Mouse (Mus musculus): ENCODE measurements around the gene Nnmt. TPM values are rescaled to one million over a fixed set of nuclear protein-coding genes. Genes with fewer than 3 reads are reported as not detected.

Nnmt gene
- polyA plus RNA-seq, 1 experiment from 2014 or later: 2.8 TPM

DNA sequence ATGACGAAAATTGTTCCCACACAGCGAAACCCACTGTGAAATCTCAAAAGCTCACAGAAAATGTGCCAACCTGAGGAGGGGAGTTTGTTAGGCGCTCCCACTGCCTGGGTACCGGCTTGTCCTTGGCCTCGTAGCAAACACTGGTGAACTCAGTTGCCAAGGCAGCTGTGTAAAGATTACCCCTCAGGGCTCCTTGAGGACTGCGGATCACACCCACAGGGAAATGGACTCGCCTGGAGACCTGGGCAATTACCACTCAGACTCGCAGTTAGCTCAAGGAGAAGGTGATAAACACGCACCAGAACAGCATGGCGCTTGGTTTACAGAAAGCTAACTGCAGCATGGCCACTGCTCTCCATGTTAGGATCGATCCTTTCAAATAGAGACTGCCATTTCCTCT is 8.0 kb downstream of the Nnmt start:
- no peaks in the 10 kb centered on the region for H3K4me1 ChIP-seq (ENCODE audit: control insufficient read depth, insufficient read depth, low read length)
- WGBS: 48% methylated on average over 11 of the region's 11 CpGs
- no peaks in the 10 kb centered on the region for H3K36me3 ChIP-seq (ENCODE audit: control insufficient read depth, insufficient read depth, low read length)
- H3K27ac ChIP-seq (ENCODE audit: low read length): no peak overlapping the region
- H3K9me3 ChIP-seq (replicated peaks; ENCODE audit: control insufficient read depth, low read length): no peaks in the 10 kb centered on the region
- no peak for ATAC-seq (ENCODE audit: insufficient read depth, low FRiP score)
- H3K27me3 ChIP-seq (ENCODE audit: control insufficient read depth, insufficient read depth, low read length): no peaks in the 10 kb centered on the region
- no peak overlapping the region for H3K4me3 ChIP-seq (replicated peaks; ENCODE audit: low read length)
- no peak overlapping the region for H3K9ac ChIP-seq (ENCODE audit: low read length)
- no peak overlapping the region; the same call in 1 of the 2 replicates for H3K4me2 ChIP-seq (ENCODE audit: low read depth, low read length)

DNA sequence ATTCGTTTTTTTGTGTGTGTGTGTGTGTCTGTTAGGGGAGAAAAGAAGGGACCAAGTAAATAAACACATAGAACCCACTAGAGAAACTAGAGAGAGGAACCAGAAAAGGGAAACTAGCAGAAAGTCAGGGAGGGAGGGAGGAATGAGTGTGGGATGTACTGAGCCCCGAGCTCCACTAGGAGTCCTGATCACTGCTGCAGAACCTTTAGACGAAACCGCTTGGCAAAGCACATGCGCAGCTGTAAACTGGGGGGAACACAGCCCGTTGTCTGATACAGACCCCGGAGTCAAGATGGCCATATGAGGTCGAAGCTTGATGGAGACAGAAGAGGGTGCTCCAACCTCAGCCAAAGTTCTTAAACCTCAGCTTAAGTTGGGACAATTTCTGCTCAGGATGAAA is 11.0 kb downstream of the Nnmt start:
- H3K36me3 ChIP-seq (ENCODE audit: control insufficient read depth, insufficient read depth, low read length): no peaks in the 10 kb centered on the region
- H3K27me3 ChIP-seq (ENCODE audit: control insufficient read depth, insufficient read depth, low read length): no peaks in the 10 kb centered on the region
- WGBS: 63% methylated on average over 8 of the region's 8 CpGs
- no peak overlapping the region for H3K9ac ChIP-seq (ENCODE audit: low read length)
- no peaks in the 10 kb centered on the region for H3K9me3 ChIP-seq (replicated peaks; ENCODE audit: control insufficient read depth, low read length)
- no peak overlapping the region for H3K4me3 ChIP-seq (replicated peaks; ENCODE audit: low read length)
- no peaks in the 10 kb centered on the region for H3K4me1 ChIP-seq (ENCODE audit: control insufficient read depth, insufficient read depth, low read length)
- no peak overlapping the region for H3K4me2 ChIP-seq (ENCODE audit: low read depth, low read length)
- no peak overlapping the region for H3K27ac ChIP-seq (ENCODE audit: low read length)
- no peak for ATAC-seq (ENCODE audit: insufficient read depth, low FRiP score)

DNA sequence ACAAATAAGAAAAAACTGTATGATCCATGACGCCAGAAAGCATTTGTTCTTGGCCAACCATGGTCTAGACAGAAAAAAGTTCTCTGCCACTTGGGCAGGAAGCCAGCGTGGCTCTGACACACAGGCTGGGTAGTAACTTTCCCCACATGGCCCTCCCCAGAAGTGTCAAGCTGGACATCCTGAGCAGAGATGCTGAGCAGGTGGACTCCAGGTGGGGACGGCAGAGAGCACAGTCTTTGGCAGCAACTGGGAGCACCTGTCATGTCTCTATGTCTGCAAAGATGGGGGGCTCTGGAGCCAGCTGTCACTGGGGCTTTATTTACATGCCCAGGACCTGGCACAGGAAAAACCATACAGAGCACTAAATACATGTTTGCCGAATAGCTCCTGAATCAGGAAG is 14.3 kb downstream of the Nnmt start:
- Histone ChIP-seq H3K4me1 (ENCODE audit: control insufficient read depth, insufficient read depth, low read length) (no peaks in the 10 kb centered on the region), H3K4me2 (ENCODE audit: low read depth, low read length) (no peak overlapping the region), H3K9me3 (replicated peaks; ENCODE audit: control insufficient read depth, low read length) (no peaks in the 10 kb centered on the region), H3K9ac (ENCODE audit: low read length) (no peak overlapping the region), H3K27ac (ENCODE audit: low read length) (no peak overlapping the region), H3K27me3 (ENCODE audit: control insufficient read depth, insufficient read depth, low read length) (no peaks in the 10 kb centered on the region), H3K4me3 (replicated peaks; ENCODE audit: low read length) (no peak overlapping the region), H3K36me3 (ENCODE audit: control insufficient read depth, insufficient read depth, low read length) (no peaks in the 10 kb centered on the region)
- ATAC-seq (ENCODE audit: insufficient read depth, low FRiP score): no peak
- WGBS: 71% methylated on average over 4 of the region's 4 CpGs

DNA sequence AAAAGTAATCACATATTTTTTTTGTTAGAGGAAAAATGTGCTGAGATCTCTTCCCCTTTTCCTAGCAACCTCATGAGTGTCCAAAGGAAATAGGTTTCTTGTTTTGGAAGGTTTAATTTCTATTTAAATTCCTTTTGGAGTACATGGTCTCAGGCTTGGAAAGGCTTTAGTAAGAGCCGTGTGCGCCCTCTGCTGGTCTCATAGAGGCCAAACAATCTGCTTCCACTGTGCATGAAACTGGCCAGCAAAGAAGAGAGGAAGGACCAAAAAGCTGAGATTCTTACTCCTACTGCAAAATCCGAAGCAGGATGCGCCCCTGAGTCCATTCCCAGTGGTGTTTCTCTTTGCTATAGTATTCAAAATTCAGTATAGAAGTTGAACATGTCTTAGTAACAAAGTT is 18.6 kb downstream of the Nnmt start:
- ATAC-seq (ENCODE audit: insufficient read depth, low FRiP score): no peak
- H3K27me3 ChIP-seq (ENCODE audit: control insufficient read depth, insufficient read depth, low read length): no peaks in the 10 kb centered on the region
- H3K9me3 ChIP-seq (replicated peaks; ENCODE audit: control insufficient read depth, low read length): no peaks in the 10 kb centered on the region
- H3K36me3 ChIP-seq (ENCODE audit: control insufficient read depth, insufficient read depth, low read length): no peaks in the 10 kb centered on the region
- no peak overlapping the region for H3K9ac ChIP-seq (ENCODE audit: low read length)
- no peaks in the 10 kb centered on the region for H3K4me1 ChIP-seq (ENCODE audit: control insufficient read depth, insufficient read depth, low read length)
- WGBS: 6% methylated on average over 4 of the region's 4 CpGs
- no peak overlapping the region for H3K4me2 ChIP-seq (ENCODE audit: low read depth, low read length)
- no peak overlapping the region for H3K4me3 ChIP-seq (replicated peaks; ENCODE audit: low read length)
- H3K27ac ChIP-seq (ENCODE audit: low read length): no peak overlapping the region

DNA sequence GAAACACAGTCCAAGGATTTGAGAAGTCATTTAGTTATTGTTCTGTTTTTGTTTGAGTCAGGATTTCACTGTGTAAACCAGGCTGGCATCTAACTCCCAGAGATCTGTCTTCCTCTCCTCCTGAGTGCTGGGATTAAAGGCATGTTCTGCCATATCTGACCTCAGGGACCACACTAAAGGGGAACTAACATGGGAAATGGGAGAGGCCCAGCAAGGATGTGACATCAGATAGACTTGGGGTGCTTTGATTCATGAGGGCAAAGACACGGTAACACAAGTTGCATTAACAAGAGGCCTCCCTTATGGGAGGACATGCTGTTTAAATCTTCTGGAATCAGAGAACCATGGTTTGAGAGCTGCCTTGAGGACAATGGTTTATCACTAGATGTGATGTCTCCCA is 24.1 kb downstream of the Nnmt start:
- WGBS: 72% methylated on average over 1 of the region's 1 CpGs
- Histone ChIP-seq H3K9me3 (replicated peaks; ENCODE audit: control insufficient read depth, low read length) (no peaks in the 10 kb centered on the region), H3K27me3 (ENCODE audit: control insufficient read depth, insufficient read depth, low read length) (no peaks in the 10 kb centered on the region), H3K4me2 (ENCODE audit: low read depth, low read length) (no peak overlapping the region), H3K4me3 (replicated peaks; ENCODE audit: low read length) (no peak overlapping the region), H3K9ac (ENCODE audit: low read length) (no peak overlapping the region), H3K4me1 (ENCODE audit: control insufficient read depth, insufficient read depth, low read length) (no peaks in the 10 kb centered on the region), H3K36me3 (ENCODE audit: control insufficient read depth, insufficient read depth, low read length) (no peaks in the 10 kb centered on the region), H3K27ac (ENCODE audit: low read length) (no peak overlapping the region)
- ATAC-seq (ENCODE audit: insufficient read depth, low FRiP score): no peak

DNA sequence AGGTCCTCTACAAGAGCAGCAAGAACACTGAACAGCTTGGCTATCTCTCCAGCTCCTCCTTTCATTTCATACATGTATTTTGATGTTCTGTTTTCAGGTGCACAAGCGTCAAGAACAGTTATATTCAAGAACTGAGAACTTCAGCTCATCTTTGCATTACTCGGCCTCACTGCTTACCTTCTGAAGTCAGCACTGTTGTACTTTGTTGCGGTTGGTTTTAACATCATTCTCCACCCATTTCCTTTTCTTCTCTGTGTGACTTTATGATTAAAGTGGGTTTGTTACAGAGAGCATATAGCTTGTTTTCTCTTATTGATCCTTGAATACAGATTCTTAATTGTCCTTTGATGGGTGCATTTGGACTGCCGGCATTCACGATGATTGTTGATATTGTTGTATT is 42.6 kb downstream of the Nnmt start:
- H3K36me3 ChIP-seq (ENCODE audit: control insufficient read depth, insufficient read depth, low read length): no peaks in the 10 kb centered on the region
- H3K4me1 ChIP-seq (ENCODE audit: control insufficient read depth, insufficient read depth, low read length): no peaks in the 10 kb centered on the region
- no peak overlapping the region for H3K4me2 ChIP-seq (ENCODE audit: low read depth, low read length)
- no peak overlapping the region for H3K27ac ChIP-seq (ENCODE audit: low read length)
- no peaks in the 10 kb centered on the region for H3K27me3 ChIP-seq (ENCODE audit: control insufficient read depth, insufficient read depth, low read length)
- no peak overlapping the region for H3K4me3 ChIP-seq (replicated peaks; ENCODE audit: low read length)
- 87% methylated on average over 5 of the region's 5 CpGs for WGBS
- no peaks in the 10 kb centered on the region for H3K9me3 ChIP-seq (replicated peaks; ENCODE audit: control insufficient read depth, low read length)
- no peak for ATAC-seq (ENCODE audit: insufficient read depth, low FRiP score)
- no peak overlapping the region for H3K9ac ChIP-seq (ENCODE audit: low read length)

DNA sequence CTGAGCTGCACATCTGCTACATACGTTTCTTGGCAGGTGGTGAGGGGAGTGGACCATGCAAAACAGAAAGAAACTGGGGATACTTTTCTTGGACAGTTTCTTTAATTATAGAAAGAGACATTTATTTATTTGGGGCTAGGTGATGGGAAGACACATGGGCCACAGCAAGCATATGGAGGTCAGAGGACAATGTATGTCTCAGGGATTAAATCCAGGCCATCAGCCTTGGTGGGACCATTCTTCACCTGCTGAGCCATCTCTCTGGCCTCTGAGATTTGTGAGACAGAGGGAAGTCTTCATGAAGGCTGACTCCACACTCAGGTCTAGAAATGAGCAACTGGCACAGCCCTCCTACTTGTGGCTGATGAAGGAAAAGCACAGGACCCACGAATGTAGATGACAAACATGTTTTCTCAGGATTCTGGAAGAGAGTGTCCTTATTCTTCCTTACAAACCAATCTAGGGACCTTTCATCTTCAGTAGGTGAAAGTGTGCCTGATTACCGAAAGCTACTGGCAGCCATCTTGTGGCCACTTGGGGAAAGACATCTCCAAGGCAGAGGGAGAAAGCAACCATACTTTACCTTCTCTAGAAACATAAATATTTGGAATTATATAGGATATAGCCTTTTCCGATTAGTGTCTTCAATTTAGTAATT is 45.3 kb downstream of the Nnmt start:
- no peak overlapping the region for H3K4me3 ChIP-seq (replicated peaks; ENCODE audit: low read length)
- WGBS: 23% methylated on average over 4 of the region's 4 CpGs
- no peak overlapping the region for H3K27ac ChIP-seq (ENCODE audit: low read length)
- no peak overlapping the region for H3K9ac ChIP-seq (ENCODE audit: low read length)
- no peaks in the 10 kb centered on the region for H3K9me3 ChIP-seq (replicated peaks; ENCODE audit: control insufficient read depth, low read length)
- no peak for ATAC-seq (ENCODE audit: insufficient read depth, low FRiP score)
- no peaks in the 10 kb centered on the region for H3K27me3 ChIP-seq (ENCODE audit: control insufficient read depth, insufficient read depth, low read length)
- no peaks in the 10 kb centered on the region for H3K4me1 ChIP-seq (ENCODE audit: control insufficient read depth, insufficient read depth, low read length)
- H3K36me3 ChIP-seq (ENCODE audit: control insufficient read depth, insufficient read depth, low read length): no peaks in the 10 kb centered on the region
- H3K4me2 ChIP-seq (ENCODE audit: low read depth, low read length): no peak overlapping the region

DNA sequence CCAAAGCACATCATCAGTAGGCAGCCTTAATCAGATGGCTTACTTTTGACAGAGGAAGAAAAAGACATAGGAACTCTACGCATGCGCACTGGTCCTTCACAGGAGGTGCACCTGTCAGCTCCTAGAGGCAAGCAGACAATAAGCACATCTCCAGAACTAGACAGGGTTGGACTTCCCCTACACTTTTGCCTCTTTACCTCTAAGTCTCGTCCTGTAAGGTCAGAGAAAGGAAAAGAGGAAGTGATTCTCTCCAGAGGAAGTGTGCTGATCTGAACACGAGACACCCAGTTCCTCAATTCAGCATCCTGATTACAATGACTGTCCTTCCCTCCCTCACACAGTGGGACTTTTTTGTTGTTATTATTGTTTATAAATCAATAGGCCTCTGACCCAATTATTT is 46.3 kb downstream of the Nnmt start:
- H3K9ac ChIP-seq (ENCODE audit: low read length): no peak overlapping the region
- H3K4me1 ChIP-seq (ENCODE audit: control insufficient read depth, insufficient read depth, low read length): no peaks in the 10 kb centered on the region
- no peak overlapping the region for H3K27ac ChIP-seq (ENCODE audit: low read length)
- WGBS: 71% methylated on average over 4 of the region's 4 CpGs
- no peaks in the 10 kb centered on the region for H3K36me3 ChIP-seq (ENCODE audit: control insufficient read depth, insufficient read depth, low read length)
- no peak for ATAC-seq (ENCODE audit: insufficient read depth, low FRiP score)
- H3K27me3 ChIP-seq (ENCODE audit: control insufficient read depth, insufficient read depth, low read length): no peaks in the 10 kb centered on the region
- no peak overlapping the region for H3K4me3 ChIP-seq (replicated peaks; ENCODE audit: low read length)
- no peak overlapping the region for H3K4me2 ChIP-seq (ENCODE audit: low read depth, low read length)
- H3K9me3 ChIP-seq (replicated peaks; ENCODE audit: control insufficient read depth, low read length): no peaks in the 10 kb centered on the region

DNA sequence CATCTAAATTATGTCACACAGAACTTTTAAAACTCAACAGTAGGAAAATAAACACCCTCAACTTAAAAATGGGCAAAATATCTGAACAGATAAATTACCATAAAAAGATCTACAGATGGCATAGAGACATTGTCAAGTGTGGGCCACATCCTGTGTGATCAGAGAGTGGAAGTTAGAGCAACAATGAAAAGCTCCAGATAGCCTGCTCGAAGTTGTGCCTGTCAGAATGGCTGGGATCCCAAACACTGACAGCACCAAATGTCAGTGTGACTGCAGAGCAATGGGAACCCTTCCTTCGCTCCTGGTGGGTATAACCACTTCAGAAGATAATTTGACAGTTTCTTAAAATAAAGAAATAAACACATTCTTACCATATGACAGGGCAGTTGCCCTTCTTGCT is 55.9 kb downstream of the Nnmt start:
- no peak overlapping the region for H3K4me2 ChIP-seq (ENCODE audit: low read depth, low read length)
- no peak overlapping the region for H3K9ac ChIP-seq (ENCODE audit: low read length)
- H3K27me3 ChIP-seq (ENCODE audit: control insufficient read depth, insufficient read depth, low read length): no peaks in the 10 kb centered on the region
- H3K4me3 ChIP-seq (replicated peaks; ENCODE audit: low read length): no peak overlapping the region
- no peak for ATAC-seq (ENCODE audit: insufficient read depth, low FRiP score)
- 66% methylated on average over 2 of the region's 2 CpGs for WGBS
- H3K9me3 ChIP-seq (replicated peaks; ENCODE audit: control insufficient read depth, low read length): no peaks in the 10 kb centered on the region
- H3K4me1 ChIP-seq (ENCODE audit: control insufficient read depth, insufficient read depth, low read length): no peaks in the 10 kb centered on the region
- no peak overlapping the region for H3K27ac ChIP-seq (ENCODE audit: low read length)
- no peaks in the 10 kb centered on the region for H3K36me3 ChIP-seq (ENCODE audit: control insufficient read depth, insufficient read depth, low read length)

DNA sequence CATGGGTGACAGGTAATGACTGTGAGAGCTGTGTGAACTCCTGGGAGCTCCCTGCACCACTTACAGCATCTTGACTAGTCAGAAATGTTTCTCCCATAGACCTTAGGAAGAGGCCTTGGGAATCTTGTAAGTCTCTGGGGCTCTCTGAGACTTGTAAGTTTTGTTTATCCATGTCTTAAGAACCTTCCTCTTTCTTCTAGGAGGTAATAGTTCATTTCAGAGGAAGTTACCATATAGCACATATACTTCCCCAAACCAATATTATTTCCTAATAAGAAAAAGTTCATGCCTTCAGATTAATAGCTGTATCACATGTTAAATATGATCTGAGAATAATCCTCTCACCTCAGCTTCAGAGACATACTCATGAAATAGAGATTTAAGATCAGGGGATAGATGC is 57.7 kb downstream of the Nnmt start:
- Histone ChIP-seq H3K36me3 (ENCODE audit: control insufficient read depth, insufficient read depth, low read length) (no peaks in the 10 kb centered on the region), H3K4me3 (replicated peaks; ENCODE audit: low read length) (no peak overlapping the region), H3K27me3 (ENCODE audit: control insufficient read depth, insufficient read depth, low read length) (no peaks in the 10 kb centered on the region), H3K9me3 (replicated peaks; ENCODE audit: control insufficient read depth, low read length) (no peaks in the 10 kb centered on the region), H3K27ac (ENCODE audit: low read length) (no peak overlapping the region), H3K4me2 (ENCODE audit: low read depth, low read length) (no peak overlapping the region), H3K9ac (ENCODE audit: low read length) (no peak overlapping the region), H3K4me1 (ENCODE audit: control insufficient read depth, insufficient read depth, low read length) (no peaks in the 10 kb centered on the region)
- no peak for ATAC-seq (ENCODE audit: insufficient read depth, low FRiP score)

Measured in stomach, embryonic 16.5 days (tissue).